Comparison of ENCODE assay signal across 1 mouse cellular context in genomic region chr19:5603664-5604063, GRCm38 (mm10).
TF ChIP-seq lines count a peak whose summit lies in the region.

No protein-coding gene starts in this region.

TF ChIP-seq in MEL, 35 proteins besides CTCF, POLR2A, EP300 and RAD21:
- TF ChIP-seq MAX (IDR thresholded peaks at IDR 0.05; ENCODE audit: low read length) (no peak), MAZ (IDR thresholded peaks at IDR 0.05; ENCODE audit: low read depth, low read length) (no peak), POLR2AphosphoS2 (IDR thresholded peaks at IDR 0.05; ENCODE audit: low read length) (peak; percentile 70), UBTF (IDR thresholded peaks at IDR 0.05; ENCODE audit: borderline replicate concordance, insufficient read depth, low read depth, low read length) (no peak)
